Mouse (Mus musculus): ENCODE results near the gene Ngef.

GRCm38 (mm10) chr1:87589980-87590379 lies 16.3 kb upstream of the Ngef start:
- TF ChIP-seq CTCF (IDR thresholded peaks at IDR 0.05) = 0 out of 2 replicates have a peak, but pooled peaks have one; percentile 13
- TF ChIP-seq EP300 (IDR thresholded peaks at IDR 0.05) = no peak
